Mouse (Mus musculus): ENCODE results near the gene Cdkl4. TPM values are rescaled to one million over a fixed set of nuclear protein-coding genes. Genes with fewer than 3 reads are reported as not detected.
A peak's percentile ranks its signal among the peaks of the same experiment; 100 is the strongest.
"Not testable (repeated sequence)": the region's sequence is repeated elsewhere in the genome, so short reads cannot be mapped to it uniquely, and the experiment has no call there.

Gene Cdkl4
- total RNA-seq, 1 experiment from 2014 or later, result not detected

DNA sequence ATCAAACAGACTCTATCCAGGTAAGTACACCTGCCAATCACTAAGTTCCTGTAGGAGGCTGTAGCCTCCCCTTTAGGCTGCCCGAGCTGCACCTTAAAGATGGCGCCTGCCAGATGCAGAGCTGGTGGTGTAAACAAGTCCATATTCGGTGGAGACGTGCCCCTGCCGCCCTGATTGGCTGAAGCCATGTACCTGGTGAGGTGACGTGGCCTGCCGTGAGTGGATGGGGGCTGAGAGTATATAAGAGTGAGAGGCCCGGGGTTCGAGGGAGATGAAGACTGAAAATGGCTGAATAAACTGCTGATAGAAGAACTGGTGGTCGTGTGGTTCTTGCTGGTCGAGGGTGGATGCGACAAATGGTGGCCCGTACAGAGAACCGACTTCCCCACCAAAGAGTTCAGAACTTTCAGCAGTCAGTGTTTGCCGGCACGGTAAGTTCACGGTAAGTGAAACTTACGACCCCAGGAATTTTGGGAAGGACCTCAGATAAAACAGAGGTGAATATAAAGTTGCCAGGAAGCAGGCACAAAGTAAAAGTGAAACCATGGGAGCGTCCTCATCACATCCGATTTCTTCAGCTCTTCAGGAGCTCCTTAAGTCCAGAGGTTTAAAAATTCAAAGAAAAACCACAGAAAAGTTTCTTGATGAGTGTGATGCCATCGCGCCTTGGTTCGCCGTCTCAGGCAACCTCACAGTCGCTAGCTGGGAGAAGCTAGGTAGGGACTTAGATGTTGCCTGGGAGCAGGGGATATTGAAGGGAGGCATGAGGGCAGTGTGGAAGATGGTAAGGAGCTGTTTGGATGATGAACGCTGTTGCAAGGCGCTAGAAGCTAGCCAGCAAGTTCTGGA is 13.6 kb downstream of the Cdkl4 start:
- DNase-seq, result not testable (repeated sequence)

DNA sequence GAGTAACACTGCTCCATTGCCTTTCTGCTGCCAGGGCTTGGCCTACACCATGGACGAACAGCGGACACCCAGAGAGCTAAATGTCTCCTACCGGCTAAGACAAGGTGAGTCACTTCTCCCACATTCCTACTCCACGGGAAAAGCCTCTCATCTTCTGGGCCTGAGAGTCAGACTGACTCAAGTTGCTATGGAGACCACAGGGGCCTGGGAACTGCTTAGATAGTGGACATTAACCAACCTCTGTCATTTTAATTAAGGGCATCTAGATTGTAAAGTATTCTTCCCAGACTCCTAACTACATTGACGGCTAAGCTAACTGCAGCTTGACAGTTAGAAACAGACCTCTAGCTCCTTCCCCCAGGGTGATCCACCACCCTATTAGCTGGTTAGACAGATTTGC is 14.8 kb downstream of the Cdkl4 start:
- no peak for DNase-seq

DNA sequence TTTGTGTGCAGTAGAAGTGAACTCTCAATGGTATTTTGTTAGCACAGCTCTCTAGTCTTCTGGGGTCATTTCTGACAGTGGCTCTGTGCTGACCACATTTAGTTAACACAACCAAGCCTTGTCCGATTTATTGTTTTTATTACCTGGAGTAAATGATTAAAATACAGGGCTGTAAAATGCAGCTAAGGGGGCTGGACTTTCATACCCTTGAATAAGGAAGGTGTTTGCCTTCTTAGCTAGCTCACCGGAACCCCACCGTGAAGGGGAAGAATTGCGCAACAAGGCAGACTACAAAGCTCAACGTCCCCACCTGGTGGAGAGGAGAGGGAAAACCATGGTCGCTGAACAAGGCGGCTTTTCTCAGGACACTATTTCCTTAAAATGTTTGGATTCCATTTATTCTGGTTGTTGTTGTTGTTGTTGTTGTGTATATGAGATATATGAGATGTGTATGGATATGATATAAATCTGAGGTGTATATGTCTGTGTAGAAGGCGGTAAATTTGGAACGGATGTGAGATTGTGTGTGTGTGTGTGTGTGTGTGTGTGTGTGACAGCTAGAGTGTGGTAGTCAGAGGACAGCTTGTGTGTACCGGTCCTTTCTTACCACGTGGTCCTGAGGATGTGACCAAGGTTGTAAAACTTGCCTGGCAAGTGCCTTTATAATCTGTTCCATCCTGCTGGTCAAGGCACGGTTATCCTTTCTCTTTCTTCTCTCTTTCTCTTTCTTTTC is 16.8 kb downstream of the Cdkl4 start:
- DNase-seq, result peak; percentile 68

DNA sequence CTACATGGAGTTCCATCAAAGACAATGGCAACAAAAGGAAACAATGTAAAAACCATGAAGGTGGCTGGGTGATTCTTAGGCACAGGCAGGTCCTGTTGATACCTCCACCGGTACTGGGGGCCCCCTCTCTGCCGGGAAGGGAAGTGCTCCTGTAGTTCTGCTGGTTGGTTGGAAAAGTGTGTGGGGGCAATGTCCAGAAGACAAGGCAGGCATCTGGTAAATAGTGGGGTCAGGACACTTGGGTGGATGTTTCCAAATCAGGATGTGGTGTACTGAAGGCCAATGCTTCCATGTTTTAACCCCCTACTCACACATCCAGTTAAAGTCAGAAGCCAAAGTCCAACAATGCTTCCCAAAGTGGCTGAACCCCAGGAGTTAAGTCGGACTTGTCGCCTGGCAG is 17.9 kb downstream of the Cdkl4 start:
- DNase-seq, result no peak

DNA sequence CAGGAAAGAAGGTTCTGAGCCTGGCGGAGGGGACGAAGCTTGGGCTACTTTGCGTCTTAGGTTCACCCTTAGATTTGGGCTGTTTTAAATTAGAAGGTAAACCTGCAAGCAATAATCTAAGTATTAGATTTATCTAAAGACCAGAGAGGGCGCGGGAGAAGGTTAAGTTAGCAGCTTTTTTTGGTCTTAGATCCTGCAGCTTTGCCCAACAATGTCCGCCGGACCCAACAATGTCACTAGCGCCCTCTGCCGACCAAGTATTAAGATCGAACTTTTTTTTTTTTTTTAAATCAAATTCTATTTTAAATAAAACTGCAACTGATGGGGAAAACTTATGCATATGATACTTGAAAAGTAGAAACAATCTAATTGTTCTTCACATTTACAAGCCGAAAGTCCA is 18.6 kb downstream of the Cdkl4 start:
- peak; percentile 56 for DNase-seq

DNA sequence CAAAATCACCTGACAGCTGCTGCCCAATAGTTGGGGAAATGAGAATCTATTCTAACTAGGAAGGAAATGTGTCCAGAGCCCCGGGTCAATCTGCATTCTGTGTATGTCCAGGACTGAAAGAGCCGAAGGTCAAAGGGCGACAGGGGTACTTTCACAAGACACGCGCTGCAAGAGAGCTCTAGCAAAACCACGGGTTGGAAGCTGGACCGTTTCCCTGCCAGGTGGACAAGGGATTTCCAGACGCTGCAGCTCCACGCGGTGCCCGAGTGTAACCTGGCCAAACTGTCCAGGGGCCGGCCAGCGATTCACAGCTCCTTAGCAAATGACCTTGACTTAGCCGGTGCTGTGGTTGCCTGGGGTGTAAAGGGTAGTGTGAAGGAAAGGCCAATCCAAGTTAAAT is 19.0 kb downstream of the Cdkl4 start:
- DNase-seq, result no peak

DNA sequence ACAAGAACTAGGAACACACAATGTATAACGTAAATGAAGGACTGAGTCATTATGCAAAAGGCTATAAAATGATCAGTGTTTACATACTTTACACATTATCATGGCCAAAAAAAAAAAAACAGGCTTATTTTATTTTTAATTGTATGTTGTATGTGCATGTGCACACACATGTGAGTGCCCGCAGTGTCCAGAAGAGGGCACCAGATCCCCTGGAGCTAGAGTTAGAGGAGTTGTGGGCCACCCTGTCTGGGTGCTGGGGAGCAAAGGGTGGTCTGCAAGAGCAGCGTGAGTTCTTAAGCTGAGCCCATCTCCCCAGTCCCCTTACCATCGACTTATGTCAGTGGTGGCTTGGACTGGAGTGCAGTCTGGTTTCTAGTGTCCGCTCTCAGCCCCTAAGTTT is 20.2 kb downstream of the Cdkl4 start:
- DNase-seq, result no peak

DNA sequence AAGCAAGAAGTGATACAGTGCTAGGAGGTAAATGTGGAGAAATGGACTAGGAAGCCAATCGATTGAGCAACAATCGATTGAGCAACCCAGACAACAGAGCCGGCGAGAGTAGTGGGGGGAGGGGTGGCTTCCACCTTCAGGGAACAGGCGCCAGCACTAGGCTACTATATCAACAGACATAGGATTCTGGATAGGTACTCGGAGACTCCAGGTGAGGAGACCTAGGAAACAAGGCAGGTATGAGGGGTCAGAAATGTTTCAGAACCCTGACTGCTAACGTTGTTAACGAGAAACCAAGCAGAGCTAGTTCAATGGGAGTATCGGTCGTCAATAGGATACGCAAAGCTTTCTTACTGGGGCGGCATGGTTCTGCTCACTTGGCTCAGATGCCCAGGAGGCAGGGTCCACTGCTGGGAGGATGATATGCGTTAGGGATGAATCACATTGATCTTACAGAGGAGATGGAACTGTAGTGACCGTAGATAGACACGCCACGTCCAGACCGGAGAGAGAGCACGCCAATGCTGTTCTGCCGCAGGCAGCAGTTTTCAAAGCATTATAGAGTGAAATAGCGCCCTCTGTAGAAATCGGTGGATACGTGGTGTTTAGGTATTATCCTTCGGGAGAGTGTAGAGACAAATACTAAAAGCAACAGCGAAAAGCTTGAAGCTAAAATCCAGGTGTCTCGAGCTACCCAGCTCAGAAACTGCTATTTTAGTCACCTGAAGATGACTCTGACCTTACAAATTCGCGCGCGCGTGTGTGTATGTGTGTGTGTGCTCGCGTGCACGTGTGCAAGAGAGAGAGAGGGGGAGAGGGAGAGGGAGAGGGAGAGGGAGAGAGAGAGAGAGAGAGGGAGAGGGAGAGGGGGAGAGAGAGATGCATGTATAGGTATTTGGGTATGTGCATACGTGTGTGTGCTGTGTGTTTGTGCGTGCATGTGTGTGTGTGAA is 24.0 kb downstream of the Cdkl4 start:
- DNase-seq, result peak; percentile 76

DNA sequence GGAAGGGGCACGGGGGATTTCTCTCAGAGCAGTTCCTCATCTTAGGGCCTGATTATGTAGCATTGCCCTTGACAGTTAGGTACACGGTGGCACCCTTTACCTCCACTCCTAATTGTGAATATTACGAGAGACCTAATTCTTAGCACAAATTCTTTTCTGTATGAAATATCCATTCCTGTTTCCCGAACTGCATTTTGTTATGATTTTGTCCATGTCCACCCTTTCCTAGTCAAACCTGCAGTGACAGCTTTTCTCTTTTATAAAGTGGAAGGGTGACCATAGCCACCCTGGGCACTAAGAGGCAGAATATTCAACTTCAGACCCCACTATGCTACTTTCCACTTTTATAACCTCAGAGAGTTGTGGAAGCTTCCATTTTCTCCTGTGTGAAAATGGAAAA is 25.0 kb downstream of the Cdkl4 start:
- no peak for DNase-seq

DNA sequence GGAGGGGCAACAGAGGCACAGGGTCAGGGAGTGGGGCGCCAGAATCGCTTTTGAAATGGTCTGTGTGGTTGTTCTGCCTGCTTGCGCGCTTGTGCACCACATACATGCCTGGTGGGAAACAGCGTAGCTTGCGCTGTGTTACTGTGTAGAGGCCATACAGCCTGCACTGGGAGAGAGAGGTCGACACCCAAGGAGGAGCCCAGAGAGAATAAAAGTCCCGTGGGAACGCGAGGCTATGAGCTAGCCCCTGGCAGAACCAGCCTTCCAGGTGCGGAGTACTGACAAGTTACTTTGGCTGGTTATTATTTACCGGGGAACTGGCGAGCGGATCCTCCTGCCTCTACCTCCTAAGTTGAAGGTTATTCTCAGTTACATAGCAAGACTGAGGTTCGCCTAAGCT is 26.6 kb downstream of the Cdkl4 start:
- no peak for DNase-seq

DNA sequence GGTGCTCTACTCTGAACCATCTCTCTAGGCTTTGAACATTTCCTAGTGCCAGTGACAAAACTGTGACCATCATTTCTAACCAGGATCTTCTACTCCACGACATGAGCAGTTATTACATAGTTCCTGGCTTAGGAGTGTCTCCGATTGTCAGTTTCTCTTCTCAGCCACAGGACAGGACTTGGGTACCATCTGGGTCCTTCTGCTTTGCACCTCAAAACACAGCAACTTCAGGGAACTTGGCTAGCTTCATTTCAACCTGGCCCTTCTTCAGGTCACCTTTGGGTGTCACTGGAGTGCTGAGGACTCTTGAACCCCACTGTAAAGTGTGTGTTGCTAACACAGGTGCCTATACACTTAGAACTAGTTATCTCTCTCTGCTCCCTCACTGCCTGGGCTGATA is 30.8 kb downstream of the Cdkl4 start:
- no peak for DNase-seq

DNA sequence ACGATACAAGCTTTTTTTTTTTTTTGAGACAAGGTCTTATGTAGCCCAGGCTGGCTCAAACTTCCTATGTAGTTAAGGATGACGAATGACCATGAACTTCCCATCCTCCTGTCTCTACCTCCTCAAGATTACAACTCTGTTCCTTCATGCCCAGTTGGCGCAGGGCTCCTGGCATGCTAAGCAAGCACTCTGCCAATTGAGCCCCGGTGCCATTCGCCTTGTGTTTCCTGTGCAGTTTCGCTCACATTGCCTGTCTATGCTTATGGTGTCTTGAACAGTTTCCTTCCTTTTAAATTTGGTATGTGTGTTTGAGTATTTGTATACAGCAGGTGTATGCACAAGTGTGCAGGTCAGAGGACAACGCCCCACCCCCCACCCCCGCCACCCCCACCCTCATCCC is 31.4 kb downstream of the Cdkl4 start:
- DNase-seq, result no peak

DNA sequence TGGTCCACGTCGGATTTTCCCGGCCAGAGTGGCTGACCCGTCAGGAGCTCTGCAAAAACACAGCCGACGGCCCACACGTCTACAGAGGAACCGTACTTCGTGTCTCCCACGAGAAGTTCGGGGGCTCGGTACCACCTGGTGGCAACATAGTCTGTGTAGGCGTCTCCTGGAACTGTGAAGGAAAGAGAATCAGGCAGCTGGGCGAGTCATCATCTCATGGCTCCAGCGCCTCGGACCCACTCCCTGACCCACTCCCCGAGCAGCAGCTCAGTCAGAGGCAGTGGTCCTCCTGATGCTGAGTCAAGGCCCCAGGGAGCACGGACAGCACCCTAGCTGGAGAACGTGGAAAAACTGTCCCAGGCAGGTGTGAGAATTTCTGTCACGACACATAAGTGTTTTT is 34.0 kb downstream of the Cdkl4 start:
- DNase-seq, result no peak

DNA sequence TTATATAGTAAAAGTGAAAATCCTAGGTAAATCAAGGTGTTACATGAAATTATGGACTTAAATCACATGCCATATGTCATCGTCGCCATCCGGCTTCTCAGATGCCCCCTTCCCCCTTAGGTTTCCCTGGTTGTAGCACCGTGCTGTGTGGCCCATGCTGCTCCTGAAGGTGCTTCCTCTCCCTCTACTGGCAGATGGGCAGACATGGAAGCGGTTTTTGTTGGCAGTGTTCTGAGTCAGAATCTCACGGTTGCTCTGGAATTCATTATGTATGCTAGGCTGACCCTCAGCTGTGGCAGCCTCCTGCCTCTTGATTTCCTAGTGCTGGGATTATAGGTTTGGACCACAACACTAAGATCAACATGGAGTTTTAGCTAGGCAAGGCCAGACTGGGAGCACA is 40.5 kb downstream of the Cdkl4 start:
- DNase-seq, result no peak

DNA sequence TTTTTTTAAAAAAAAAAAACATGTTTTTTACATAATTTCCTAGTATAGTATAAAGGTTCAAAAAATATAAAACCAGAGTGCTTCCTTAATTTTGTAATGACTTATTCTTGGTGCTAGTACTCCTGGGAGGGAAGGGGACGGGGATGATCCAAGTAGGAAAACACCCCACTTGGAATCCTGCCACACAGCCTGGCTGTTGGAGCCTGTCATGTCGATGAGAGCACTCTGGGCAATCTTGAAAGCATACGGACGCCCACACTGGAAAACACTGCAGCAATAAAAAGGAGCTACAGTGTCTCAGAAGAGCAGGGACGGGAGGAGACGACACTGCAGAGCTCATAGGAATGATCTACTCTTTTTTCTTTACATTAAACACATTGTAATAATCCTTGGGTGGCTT is 42.0 kb downstream of the Cdkl4 start:
- no peak for DNase-seq

DNA sequence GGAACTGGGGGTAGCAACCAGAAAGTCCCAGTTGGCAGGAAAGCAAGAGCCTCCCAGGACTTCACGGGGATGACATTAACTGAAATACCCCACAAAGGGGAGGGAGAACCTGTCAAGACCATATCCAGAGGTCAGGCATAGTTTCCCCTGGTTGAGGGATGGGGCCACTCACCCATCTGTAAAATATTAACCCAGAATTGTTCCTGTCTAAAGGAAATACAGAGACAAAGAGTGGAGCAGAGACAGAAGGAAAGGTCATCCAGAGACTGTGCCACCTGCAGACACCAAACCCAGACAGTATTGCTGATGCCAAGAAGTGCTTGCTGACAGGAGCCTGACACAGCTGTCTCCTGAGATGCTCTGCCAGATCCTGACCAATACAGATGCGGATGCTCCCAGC is 46.3 kb downstream of the Cdkl4 start:
- not testable (repeated sequence) for DNase-seq

DNA sequence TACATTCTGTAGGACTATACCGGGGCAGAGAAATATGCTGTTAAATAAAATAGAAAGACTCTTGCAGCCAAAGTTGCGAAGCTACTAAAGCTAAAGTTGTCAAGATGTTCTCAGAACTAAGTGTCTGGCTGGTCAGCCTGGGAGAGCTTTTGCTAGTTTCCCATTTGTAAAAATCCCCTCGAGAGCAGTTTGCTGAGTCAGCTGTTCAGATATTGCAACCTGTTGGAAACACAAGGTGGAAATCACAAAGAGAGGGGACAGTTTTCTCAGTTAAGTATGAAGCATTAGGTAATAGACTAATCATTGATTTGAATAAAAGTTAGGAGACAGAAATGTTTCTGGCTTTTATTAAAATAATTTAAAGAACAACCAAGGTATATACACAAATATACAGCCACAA is 54.4 kb downstream of the Cdkl4 start:
- DNase-seq, result no peak

DNA sequence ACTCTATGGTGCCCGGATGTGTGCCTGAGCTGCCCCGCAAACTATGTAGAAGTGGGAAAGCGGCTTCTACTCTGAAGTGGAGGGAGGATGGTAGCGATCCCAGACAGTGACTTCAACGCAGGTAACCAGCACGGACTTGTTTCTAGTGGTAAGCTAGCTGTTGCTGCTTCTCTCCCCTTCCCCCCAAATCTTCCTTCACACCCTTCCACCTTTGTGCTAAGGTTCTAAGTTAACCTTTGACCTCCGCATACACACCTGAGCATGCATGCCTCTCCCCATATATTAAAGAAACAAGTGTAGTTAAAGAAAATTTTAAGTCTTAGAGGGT is 55.4 kb downstream of the Cdkl4 start:
- DNase-seq, result no peak

DNA sequence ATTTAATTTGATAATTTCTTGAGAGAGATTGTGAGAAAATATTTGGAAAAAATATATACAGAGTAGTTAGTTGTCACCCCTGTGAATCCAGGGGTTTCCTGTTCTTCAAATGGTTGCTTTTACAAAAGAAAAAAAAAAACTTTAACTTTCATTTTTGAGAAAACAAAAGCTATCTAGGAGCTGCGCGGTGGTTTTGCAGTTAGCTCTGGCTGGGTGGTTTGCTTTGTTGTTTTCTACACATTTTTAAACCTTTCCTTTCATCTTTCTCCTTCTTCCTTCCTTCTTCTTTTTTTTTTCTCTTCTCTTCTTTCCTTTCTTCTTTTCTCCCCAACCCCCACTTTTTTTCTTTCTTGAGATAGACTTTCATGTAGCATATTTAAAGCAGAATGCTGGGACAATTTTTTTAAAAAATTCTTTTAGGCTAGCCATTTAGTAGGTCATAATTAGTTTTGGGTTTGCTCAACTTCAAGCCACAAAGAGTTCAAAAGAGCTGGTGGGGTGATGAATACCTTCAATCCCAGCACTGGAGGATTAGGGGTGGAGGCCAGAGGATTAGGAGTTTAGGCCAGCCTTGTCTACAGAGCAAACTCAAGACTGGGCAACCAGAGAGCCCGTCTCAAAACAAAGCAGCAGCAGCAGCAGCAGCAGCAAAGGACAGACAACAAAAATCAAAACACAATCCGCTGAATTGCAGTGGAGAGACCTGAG is 55.9 kb downstream of the Cdkl4 start:
- DNase-seq, result no peak

DNA sequence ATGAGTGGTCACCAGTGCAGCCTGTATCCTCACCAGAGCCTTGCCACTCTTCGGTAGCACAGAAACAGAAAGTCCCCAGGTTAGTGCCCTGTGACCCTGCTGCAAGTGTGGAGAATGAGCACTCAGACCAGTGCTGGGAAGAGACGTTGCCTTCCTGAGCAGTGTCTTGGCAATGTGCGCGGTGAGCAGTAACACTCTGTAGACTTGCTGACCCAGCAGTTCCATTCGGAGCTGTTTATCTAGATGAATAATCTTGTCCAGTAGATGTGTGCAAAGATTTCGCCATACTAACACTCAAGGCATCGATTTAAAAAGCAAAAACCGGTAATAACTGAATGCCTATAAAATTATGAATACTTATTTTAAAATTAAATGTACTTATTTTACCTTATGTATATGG is 57.1 kb downstream of the Cdkl4 start:
- DNase-seq, result no peak

DNA sequence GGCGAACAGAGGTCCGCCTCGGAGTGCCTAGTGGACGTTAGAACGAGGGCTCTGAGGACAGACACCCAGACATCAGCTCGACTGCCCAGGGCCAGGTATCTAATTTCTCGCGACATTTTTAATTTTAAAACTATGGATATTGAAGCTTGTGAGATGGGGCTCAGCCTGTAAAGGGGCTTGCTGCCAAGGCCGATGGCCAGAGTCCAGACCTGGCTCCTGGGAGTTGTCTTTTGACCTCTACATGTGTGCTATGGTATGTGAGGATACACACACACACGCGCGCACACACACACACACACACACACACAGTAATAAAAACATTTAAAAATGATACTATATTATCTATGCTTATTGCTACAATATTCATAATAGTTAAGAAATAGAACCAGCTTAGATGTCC is 58.8 kb downstream of the Cdkl4 start:
- no peak for DNase-seq

DNA sequence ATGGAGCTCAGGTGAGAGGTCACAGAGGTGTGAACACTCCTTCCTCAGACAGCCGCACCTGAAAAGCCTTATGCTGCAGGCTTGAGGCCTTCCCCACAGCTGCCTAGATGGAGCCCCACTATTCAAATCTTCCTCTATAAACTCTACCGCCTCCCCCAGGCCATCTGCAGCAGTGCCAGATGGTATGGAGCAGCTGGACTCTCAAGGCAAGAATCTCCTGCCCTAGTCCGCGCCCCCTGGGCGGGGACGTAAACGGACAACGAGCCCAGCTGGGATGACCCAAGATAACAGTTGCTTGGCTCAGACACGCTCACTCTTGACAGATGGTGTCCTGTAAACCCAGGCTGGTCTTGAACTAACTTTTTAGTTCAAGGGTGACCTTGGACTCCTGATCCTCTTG is 60.4 kb downstream of the Cdkl4 start:
- DNase-seq, result no peak

Measured in adrenal gland, postnatal 25 days (tissue).